Mouse (Mus musculus): ENCODE data around the gene Tas2r125. TPM values are rescaled to one million over a fixed set of nuclear protein-coding genes. Genes with fewer than 3 reads are reported as not detected.

Tas2r125 gene
- total RNA-seq (2023), result not detected

DNA sequence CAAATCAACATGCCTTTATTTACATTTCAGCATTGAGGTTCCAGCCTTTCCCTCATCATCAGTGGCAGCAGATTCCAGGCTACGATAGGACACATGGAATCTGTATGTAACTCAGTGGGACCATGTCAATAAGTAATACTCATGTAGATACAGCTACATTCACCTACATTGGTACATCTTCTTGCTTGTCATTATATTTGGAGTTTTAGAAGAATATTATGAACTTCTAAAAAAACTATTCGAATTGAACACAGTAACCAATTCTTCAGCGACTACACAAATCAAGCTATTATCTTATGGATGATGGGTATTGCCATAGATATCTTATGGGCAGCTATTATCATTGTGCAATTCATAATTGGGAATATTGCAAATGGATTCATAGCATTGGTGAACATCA, at the start of gene Tas2r125:
TSS of gene Tas2r125 (plus strand) at position 301 of the 400 bp plus-strand sequence.

DNA sequence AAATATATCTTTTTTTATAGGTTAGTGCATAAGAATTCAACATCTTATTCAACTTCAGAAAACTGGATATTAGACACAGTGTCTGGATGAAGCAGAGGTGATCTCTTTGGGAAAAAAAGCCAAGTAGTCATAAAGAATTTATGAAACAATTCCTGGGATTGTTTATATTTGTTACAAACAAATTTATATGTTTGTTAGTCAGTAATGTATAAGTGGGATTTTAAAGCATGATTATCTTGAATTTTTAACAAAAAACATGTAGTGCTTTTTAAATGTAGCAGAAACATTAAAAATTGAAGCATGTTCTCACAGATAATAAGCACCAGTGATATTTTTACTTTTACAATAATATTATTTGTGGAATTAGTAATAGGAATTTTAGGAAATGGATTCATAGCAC, 41.7 kb upstream of the Tas2r125 start, which contains the start of gene Tas2r110:
TSS of gene Tas2r110 (plus strand) at position 301 of the 400 bp plus-strand sequence.

DNA sequence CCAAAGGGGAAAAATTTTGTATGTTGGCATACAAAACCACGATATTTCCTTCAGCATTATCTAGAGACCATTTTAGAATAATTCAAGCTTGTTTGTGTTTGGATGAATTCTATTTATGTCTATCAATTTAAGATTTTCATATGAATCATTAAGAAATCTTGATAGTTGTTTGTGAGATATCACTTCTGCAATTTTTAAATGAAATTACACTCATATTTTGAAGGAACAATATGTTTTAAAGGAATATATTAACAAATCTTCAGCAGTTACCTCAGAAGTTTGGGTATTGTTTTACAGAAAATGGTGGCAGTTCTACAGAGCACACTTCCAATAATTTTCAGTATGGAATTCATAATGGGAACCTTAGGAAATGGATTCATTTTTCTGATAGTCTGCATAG, 16.7 kb upstream of the Tas2r125 start, which contains the start of gene Tas2r113:
TSS of gene Tas2r113 (plus strand) at position 301 of the 400 bp plus-strand sequence.

DNA sequence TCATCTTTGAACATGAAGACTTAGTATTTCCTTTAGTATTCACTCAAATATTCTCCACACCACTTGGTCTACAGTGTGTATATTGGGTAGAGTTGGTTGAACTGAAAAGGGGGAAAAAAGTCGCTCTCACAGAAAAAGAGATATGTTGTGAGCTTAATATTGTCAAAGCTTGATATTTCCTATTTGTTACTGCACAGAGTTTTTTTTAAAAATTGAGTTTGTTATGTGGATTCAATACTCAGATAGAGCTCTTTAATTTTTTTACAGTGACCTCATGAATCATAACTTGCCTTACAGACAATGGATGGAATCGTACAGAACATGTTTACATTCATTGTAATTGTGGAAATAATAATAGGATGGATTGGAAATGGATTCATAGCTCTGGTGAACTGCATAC, 41.4 kb downstream of the Tas2r125 start, which contains the start of gene Tas2r129:
TSS of gene Tas2r129 (plus strand) at position 301 of the 400 bp plus-strand sequence.

DNA sequence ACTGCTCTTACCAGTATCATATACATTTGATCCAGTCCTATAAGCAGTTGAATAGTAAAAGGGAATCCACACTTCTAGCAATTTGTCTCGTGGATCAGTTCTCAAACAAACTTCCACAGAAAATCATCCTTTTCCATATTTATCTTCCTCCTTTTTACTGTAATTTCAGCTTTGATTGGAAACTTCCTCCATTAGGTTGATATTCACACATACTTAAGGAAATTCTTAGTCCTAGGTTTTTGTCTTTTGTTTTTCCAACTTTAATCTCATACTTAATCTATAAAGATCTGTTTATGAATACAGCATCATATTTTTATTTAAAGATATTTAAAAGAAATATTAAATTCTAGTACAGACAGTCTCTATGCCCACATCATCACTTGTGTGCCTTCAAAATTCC, 48.4 kb downstream of the Tas2r125 start, which contains the start of gene Tas2r131:
TSS of gene Tas2r131 (minus strand) at position 101 of the 400 bp plus-strand sequence.

Other genes starting within 250 kb of the Tas2r125 start
- not detected for gene Tas2r121, start 208.6 kb upstream of the Tas2r125 start, total RNA-seq (2023)
- gene Tas2r122, start 197.7 kb upstream of the Tas2r125 start, total RNA-seq (2023), result not detected
- gene Tas2r115, start 171.6 kb upstream of the Tas2r125 start, total RNA-seq (2023), result not detected
- not detected for gene Tas2r124, start 154.9 kb upstream of the Tas2r125 start, total RNA-seq (2023)
- gene Tas2r102, start 147.5 kb upstream of the Tas2r125 start, total RNA-seq (2023), result not detected
- gene Tas2r136, start 131.5 kb upstream of the Tas2r125 start, total RNA-seq (2023), result not detected
- not detected for gene Tas2r117, start 106.8 kb upstream of the Tas2r125 start, total RNA-seq (2023)
- not detected for gene Tas2r123, start 62.5 kb upstream of the Tas2r125 start, total RNA-seq (2023)
- not detected for gene Tas2r116, start 54.2 kb upstream of the Tas2r125 start, total RNA-seq (2023)
- gene Tas2r110, start 41.6 kb upstream of the Tas2r125 start, total RNA-seq (2023), result not detected
- not detected for gene Tas2r113, start 16.6 kb upstream of the Tas2r125 start, total RNA-seq (2023)
- gene Tas2r129, start 41.5 kb downstream of the Tas2r125 start, total RNA-seq (2023), result not detected
- not detected for gene Tas2r131, start 48.3 kb downstream of the Tas2r125 start, total RNA-seq (2023)
- gene Tas2r109, start 71.3 kb downstream of the Tas2r125 start, total RNA-seq (2023), result not detected
- not detected for gene Tas2r103, start 127.5 kb downstream of the Tas2r125 start, total RNA-seq (2023)
- gene Tas2r140, start 146.2 kb downstream of the Tas2r125 start, total RNA-seq (2023), result not detected
- gene Smim10l1, start 195.3 kb downstream of the Tas2r125 start, total RNA-seq (2023), result 1 to 10 TPM; 5.6 to 8.4 TPM

Measured in neutrophil, adult 59 days (primary cell).